Mouse (Mus musculus) adrenal gland, adult 8-10 months (tissue): ENCODE results near the gene Tmem8b. TPM values are rescaled to one million over a fixed set of nuclear protein-coding genes. Genes with fewer than 3 reads are reported as not detected.

ENCODE experiments used
- DNase-seq: peaks from one replicate; pipeline ENCODE4 v3.0.0; 2022
- total RNA-seq, 4 experiments: library from RNA; stranded (reverse); gene quantifications; 2 replicates each; pipeline ENCODE4 v1.2.4; 2022

The Tmem8b gene
- total RNA-seq, 4 experiments from 2014 or later, result 6.0 to 10.9 (median 8.3) TPM

DNA sequence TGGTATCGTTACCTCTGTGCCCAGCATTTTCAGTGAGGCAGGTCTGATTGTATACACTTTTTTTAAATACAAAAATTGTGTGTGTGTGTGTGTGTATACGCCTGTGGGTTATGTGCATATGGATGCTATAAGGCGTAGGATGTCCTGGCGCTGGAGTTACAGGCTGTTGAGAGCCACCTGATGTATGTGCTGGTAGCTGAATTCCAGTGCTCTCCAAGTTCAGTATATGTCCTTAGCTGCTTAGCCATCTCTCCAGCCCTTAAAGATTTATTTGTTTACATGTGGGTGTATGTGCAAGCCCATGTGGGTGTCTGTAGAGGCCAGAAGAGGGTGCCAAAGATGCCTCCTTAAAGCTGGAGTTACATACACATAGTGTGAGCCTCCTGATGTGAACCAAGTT, 11.6 kb upstream of the Tmem8b start:
- DNase-seq, result no peak

- no peak for DNase-seq
Observed at GRCm38 (mm10) chr4:43666412-43666811, 2.4 kb upstream of the Tmem8b start.

DNA sequence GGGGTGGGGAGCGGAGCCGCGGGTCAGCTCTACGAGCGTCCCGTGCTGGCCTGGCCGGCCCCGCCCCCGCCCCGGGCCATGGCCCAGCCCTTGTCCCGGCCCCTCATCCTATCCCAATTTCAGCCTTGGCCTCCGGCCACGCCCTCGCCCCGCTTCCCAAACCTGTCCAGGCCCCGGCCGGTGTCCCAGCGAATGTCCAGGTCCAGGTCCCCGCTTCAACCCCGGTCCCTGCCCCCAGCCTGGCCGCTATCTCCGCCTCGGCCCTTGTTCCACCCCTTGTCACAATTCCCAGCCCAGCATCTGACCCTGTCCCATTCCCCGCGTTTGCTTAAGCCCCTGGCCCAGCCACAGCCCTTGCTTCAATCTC, 640 bp downstream of the Tmem8b start:
- peak; percentile 69 for DNase-seq

- DNase-seq, result peak; percentile 77
Observed at GRCm38 (mm10) chr4:43672070-43672469, 3.3 kb downstream of the Tmem8b start.

GRCm38 (mm10) chr4:43673703-43674102, 4.9 kb downstream of the Tmem8b start:
- DNase-seq, result no peak

DNA sequence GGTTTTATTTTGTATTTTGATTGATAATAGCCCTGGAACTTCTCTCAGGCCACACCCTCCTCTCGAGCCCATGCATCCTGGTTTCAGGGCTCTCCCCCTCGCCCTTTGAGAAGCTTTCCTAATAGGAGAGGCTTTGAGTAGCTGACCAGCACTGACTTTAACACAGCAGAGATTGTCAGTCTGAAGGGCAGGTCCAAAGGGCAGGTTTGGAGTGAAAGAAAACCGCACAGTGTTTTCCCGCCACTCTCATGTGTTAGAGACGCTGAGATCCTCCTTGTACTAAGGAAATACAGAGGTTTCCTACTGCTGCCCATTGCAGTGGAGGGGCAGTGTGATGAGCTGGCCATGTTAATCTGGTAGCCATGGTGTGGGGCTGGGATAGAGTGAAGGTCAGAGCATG, 6.2 kb downstream of the Tmem8b start:
- no peak for DNase-seq

DNA sequence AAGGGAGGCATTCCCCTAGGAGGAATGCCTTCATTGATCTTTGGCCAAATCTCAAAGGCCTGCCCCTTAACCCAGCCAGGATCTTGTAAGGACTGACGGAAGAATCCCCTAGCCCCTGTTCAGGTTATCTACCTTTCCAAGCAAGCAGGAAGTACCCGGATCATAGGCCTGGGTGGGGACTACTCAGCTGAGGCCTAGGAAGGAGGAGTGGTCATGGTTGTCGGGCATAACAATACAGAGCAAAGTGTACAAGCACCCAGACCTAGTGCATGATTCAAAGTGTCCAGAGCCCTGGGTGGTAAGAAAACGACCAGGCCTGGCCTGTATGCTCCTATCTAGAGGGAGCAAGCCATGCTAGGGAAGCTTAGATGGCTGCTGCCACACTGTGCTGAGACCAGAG, 6.8 kb downstream of the Tmem8b start:
- no peak for DNase-seq

DNA sequence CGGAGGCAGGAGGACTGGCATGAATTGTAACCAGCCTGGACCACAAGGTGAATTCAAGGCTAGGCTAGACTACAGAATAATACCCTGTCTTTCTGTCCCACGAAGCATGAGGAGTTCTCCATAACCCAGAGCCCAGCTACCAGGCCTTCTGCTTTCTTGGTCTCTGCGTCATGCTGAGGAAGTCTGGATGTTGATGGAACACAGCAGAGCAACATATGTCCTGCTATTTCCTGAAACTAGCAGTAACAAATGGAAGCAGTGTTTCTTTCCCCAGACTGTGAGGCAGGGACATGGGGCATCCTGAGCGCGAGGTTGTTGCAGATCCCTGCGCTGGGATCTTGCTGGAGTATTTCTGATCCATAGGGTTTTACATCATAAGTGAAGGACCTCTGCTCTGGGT, 9.8 kb downstream of the Tmem8b start:
- no peak for DNase-seq

DNA sequence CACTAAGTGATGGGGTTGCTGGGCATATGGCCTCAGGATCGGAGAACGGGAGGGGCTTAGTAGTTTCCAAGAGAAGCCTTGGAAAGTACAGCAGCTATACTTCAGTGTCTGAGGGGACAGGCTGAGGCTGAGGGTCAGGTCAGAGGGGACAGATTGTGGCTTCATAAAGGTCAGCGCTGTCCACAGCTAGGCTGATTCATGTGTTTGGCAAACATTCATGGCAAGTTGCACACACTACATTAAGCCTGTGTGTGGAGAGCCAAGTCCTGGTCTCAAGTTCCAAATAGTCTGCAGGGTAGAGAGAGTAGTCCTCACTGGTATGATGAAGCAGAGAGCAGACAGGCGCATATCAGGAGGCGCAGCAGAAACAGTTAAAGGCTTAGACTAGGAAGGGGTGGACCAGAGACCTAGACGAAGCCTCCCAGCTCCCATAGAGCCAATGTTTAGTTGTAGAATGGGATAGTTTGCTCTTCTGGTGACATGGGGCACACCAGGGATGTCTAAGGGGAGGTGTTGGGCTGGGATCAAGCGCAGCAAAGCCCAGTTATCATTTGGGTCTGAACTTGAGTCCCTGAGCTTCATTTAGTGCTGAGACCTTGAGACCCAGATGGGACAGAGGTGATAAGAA, 10.8 kb downstream of the Tmem8b start:
- peak; percentile 57 for DNase-seq

DNA sequence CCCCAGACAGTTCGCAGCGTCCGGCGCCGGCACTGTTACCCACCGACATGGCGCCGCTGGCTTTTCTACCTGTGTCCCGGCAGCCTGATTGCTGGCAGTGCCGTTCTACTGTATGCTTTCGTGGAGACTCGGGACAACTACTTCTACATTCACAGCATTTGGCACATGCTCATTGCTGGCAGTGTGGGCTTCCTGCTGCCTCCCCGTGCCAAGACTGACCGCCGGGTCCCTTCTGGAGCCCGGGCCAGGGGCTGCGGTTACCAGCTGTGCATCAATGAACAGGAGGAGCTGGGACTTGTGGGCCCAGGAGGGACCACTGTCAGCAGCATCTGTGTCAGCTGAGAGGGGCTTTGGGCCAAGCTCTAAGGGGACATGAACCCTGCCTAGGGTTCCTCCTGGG, 21.2 kb downstream of the Tmem8b start:
- no peak for DNase-seq

- no peak for DNase-seq
Observed at GRCm38 (mm10) chr4:43691026-43691425, 22.3 kb downstream of the Tmem8b start.

DNA sequence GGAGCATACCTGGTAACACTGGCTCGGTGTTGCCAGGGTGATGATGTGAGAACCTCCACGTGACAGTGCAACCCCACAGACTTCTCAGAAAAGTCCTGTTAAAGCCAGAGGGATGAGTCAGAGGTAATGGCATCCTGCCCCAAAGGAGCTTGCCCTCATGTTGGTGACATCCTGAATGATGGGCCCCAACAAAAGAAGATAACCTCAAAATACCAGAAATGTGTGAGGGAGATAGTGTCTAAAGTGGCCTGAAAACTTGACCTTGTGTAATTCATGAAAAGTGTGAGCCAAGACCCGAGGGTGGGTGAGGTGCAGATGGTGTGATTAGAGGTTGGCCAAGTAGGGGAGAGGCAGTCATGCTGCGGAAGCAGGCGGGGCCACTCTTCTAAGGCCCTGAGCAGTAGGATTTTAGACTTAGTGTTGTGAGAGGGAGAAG, 25.1 kb downstream of the Tmem8b start:
- DNase-seq, result peak; percentile 67

GRCm38 (mm10) chr4:43694439-43695248, 25.9 kb downstream of the Tmem8b start:
- DNase-seq, result no peak

DNA sequence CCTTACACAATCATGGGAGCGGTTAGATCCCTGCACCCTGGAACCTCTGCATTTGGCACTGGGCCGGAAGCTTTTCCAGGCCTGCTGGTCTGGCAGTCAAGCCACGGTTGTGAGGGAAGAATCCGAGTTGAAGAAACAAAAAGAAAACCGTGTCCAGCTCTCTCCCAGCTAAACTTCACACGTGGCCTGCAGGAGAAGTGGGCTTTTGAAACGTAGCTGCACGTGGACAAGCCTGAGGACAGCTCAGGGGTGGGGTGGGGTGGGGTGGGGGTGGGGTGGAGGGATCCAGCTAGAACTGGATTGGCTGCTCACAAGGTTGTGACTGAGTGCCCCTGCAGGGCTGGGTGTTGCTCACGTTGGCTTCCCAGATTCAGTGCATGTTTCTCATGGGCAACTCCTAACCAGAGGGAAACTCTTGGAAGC, 26.5 kb downstream of the Tmem8b start:
- DNase-seq, result no peak

GRCm38 (mm10) chr4:43696561-43696960, 27.8 kb downstream of the Tmem8b start:
- no peak for DNase-seq

GRCm38 (mm10) chr4:43700707-43701106, 31.9 kb downstream of the Tmem8b start, which contains the start of gene Olfr70:
TSS of gene Olfr70 (minus strand) at chr4:43700807.
- DNase-seq, result no peak

GRCm38 (mm10) chr4:43703439-43703838, 34.7 kb downstream of the Tmem8b start:
- DNase-seq, result no peak

GRCm38 (mm10) chr4:43703851-43704250, 35.1 kb downstream of the Tmem8b start:
- no peak for DNase-seq

- no peak for DNase-seq
Observed at GRCm38 (mm10) chr4:43705991-43706390, 37.2 kb downstream of the Tmem8b start.

DNA sequence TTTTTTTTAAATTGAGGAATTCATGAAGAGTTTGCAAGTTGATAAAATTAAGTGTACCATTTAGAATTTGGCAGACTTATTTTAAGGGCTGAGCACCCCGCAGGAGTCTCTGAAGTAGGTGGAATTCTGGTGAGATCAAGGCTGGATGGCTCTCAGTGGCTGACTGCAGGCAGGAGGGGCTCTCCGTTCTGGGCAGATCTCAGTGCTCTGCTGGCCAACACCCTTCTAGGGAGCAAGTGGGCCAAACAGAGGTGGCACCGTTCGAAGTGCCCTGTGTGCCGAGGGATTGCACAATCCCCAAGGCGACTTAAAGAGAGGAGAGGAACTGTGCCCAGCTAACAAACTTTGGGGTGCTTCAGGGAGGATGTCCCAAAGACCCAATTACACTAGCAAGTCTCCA, 41.1 kb downstream of the Tmem8b start, which contains the start of gene Olfr71:
TSS of gene Olfr71 (minus strand) at position 387 of the 400 bp plus-strand sequence.
- DNase-seq, result no peak

- peak; percentile 55 for DNase-seq
Observed at GRCm38 (mm10) chr4:43711821-43712220, 43.0 kb downstream of the Tmem8b start.

GRCm38 (mm10) chr4:43713652-43714219, 45.0 kb downstream of the Tmem8b start:
- no peak for DNase-seq

- DNase-seq, result no peak
Observed at GRCm38 (mm10) chr4:43720491-43721228, 51.9 kb downstream of the Tmem8b start.
